Mouse (Mus musculus): ENCODE measurements around the gene Olfr1163. TPM values are rescaled to one million over a fixed set of nuclear protein-coding genes. Genes with fewer than 3 reads are reported as not detected.
"Not testable (repeated sequence)": the region's sequence is repeated elsewhere in the genome, so short reads cannot be mapped to it uniquely, and the experiment has no call there.

The Olfr1163 gene
- polyA plus RNA-seq (2016; fragmentation: Nextera tagmentation; extraction: Ambion mirVana) = not detected in 2 replicates

- Histone ChIP-seq H3K4me2 (replicated peaks) (no peak within 1 kb of the TSS), H3K27me3 (replicated peaks) (no peaks in the 10 kb centered on the region), H3K36me3 (no peaks in the 10 kb centered on the region), H3K9ac (no peak within 1 kb of the TSS), H3K4me1 (no peaks in the 10 kb centered on the region), H3K9me3 (no peaks in the 10 kb centered on the region), H3K4me3 (no peak within 1 kb of the TSS), H3K27ac (no peak within 1 kb of the TSS)
- ATAC-seq (ENCODE audit: low FRiP score, low read depth) = no peak
Observed at GRCm38 (mm10) chr2:88071730-88072129, at the start of gene Olfr1163. TSS of gene Olfr1163 (minus strand) at chr2:88071830.

GRCm38 (mm10) chr2:88093866-88094265 lies 22.2 kb upstream of the Olfr1163 start, which contains the start of gene Olfr1164:
TSS of gene Olfr1164 (minus strand) at chr2:88093966.
- Histone ChIP-seq H3K27me3 (replicated peaks) (no peaks in the 10 kb centered on the region), H3K4me1 (no peaks in the 10 kb centered on the region), H3K9ac (no peak within 1 kb of the TSS), H3K4me2 (replicated peaks) (no peak within 1 kb of the TSS), H3K27ac (no peak within 1 kb of the TSS), H3K4me3 (no peak within 1 kb of the TSS), H3K36me3 (no peaks in the 10 kb centered on the region), H3K9me3 (no peaks in the 10 kb centered on the region)
- 83% methylated on average over 4 of the region's 4 CpGs for WGBS
- no peak for ATAC-seq (ENCODE audit: low FRiP score, low read depth)

- Histone ChIP-seq H3K9ac (no peak overlapping the region), H3K4me3 (no peak overlapping the region), H3K9me3 (no peaks in the 10 kb centered on the region), H3K4me1 (no peaks in the 10 kb centered on the region), H3K36me3 (no peaks in the 10 kb centered on the region), H3K27me3 (replicated peaks) (no peaks in the 10 kb centered on the region), H3K4me2 (replicated peaks) (no peak overlapping the region), H3K27ac (no peak overlapping the region)
- WGBS = 87% methylated on average over 2 of the region's 2 CpGs
- ATAC-seq (ENCODE audit: low FRiP score, low read depth) = no peak
Observed at GRCm38 (mm10) chr2:88063587-88063986, 8.0 kb downstream of the Olfr1163 start.

- Histone ChIP-seq H3K9me3 (no peaks in the 10 kb centered on the region), H3K4me1 (no peaks in the 10 kb centered on the region), H3K9ac (no peak within 1 kb of the TSS), H3K4me2 (replicated peaks) (no peak within 1 kb of the TSS), H3K36me3 (no peaks in the 10 kb centered on the region), H3K4me3 (no peak within 1 kb of the TSS), H3K27ac (no peak within 1 kb of the TSS), H3K27me3 (replicated peaks) (no peaks in the 10 kb centered on the region)
- ATAC-seq (ENCODE audit: low FRiP score, low read depth) = no peak
- 83% methylated on average over 1 of the region's 1 CpGs for WGBS
Observed at GRCm38 (mm10) chr2:88051029-88051428, 20.6 kb downstream of the Olfr1163 start, which contains the start of gene Olfr1162. TSS of gene Olfr1162 (minus strand) at chr2:88051129.

- no peak within 1 kb of the TSS for H3K27ac ChIP-seq
- H3K4me2 ChIP-seq (replicated peaks) = no peak within 1 kb of the TSS
- no peak for ATAC-seq (ENCODE audit: low FRiP score, low read depth)
- H3K9me3 ChIP-seq = no peaks in the 10 kb centered on the region
- H3K36me3 ChIP-seq = no peaks in the 10 kb centered on the region
- no peaks in the 10 kb centered on the region for H3K4me1 ChIP-seq
- H3K4me3 ChIP-seq = no peak within 1 kb of the TSS
- no peak within 1 kb of the TSS for H3K9ac ChIP-seq
- H3K27me3 ChIP-seq (replicated peaks) = no peaks in the 10 kb centered on the region
Observed at GRCm38 (mm10) chr2:88037599-88037998, 34.0 kb downstream of the Olfr1163 start, which contains the start of gene Olfr73. TSS of gene Olfr73 (minus strand) at chr2:88037699.

- not testable (repeated sequence) for H3K27ac ChIP-seq; ATAC-seq (ENCODE audit: low FRiP score, low read depth); H3K4me3 ChIP-seq; H3K9ac ChIP-seq; H3K4me2 ChIP-seq (replicated peaks); H3K9me3 ChIP-seq; H3K4me1 ChIP-seq; H3K36me3 ChIP-seq; H3K27me3 ChIP-seq (replicated peaks)
- 93% methylated on average over 1 of the region's 1 CpGs for WGBS
Observed at GRCm38 (mm10) chr2:88022474-88022873, 49.2 kb downstream of the Olfr1163 start, which contains the start of gene Olfr1161. TSS of gene Olfr1161 (plus strand) at chr2:88022774.

Other genes with a start within 250 kb of the Olfr1163 start
- gene Olfr1148, start 241.3 kb downstream of the Olfr1163 start, polyA plus RNA-seq (2016; fragmentation: Nextera tagmentation; extraction: Ambion mirVana) = not detected in 2 replicates
- gene Olfr1150-ps1, start 227.8 kb downstream of the Olfr1163 start, polyA plus RNA-seq (2016; fragmentation: Nextera tagmentation; extraction: Ambion mirVana) = not detected in 2 replicates
- gene Olfr1151, start 216.0 kb downstream of the Olfr1163 start, polyA plus RNA-seq (2016; fragmentation: Nextera tagmentation; extraction: Ambion mirVana) = not detected in 2 replicates
- gene Olfr1152, start 205.3 kb downstream of the Olfr1163 start, polyA plus RNA-seq (2016; fragmentation: Nextera tagmentation; extraction: Ambion mirVana) = 0.03 TPM in 1 of 2 replicates, not detected in the other
- not detected in 2 replicates for gene Olfr1153, start 176.9 kb downstream of the Olfr1163 start, polyA plus RNA-seq (2016; fragmentation: Nextera tagmentation; extraction: Ambion mirVana)
- not detected in 2 replicates for gene Olfr1154, start 166.7 kb downstream of the Olfr1163 start, polyA plus RNA-seq (2016; fragmentation: Nextera tagmentation; extraction: Ambion mirVana)
- gene Olfr1155, start 126.7 kb downstream of the Olfr1163 start, polyA plus RNA-seq (2016; fragmentation: Nextera tagmentation; extraction: Ambion mirVana) = not detected in 2 replicates
- not detected in 2 replicates for gene Olfr1156, start 118.7 kb downstream of the Olfr1163 start, polyA plus RNA-seq (2016; fragmentation: Nextera tagmentation; extraction: Ambion mirVana)
- not detected in 2 replicates for gene Olfr1157, start 103.5 kb downstream of the Olfr1163 start, polyA plus RNA-seq (2016; fragmentation: Nextera tagmentation; extraction: Ambion mirVana)
- not detected in 2 replicates for gene Olfr74, start 97.2 kb downstream of the Olfr1163 start, polyA plus RNA-seq (2016; fragmentation: Nextera tagmentation; extraction: Ambion mirVana)
- gene Olfr1158, start 81.7 kb downstream of the Olfr1163 start, polyA plus RNA-seq (2016; fragmentation: Nextera tagmentation; extraction: Ambion mirVana) = not detected in 2 replicates
- not detected in 2 replicates for gene Olfr1160, start 63.6 kb downstream of the Olfr1163 start, polyA plus RNA-seq (2016; fragmentation: Nextera tagmentation; extraction: Ambion mirVana)
- not detected in 2 replicates for gene Olfr1161, start 49.1 kb downstream of the Olfr1163 start, polyA plus RNA-seq (2016; fragmentation: Nextera tagmentation; extraction: Ambion mirVana)
- not detected in 2 replicates for gene Olfr73, start 34.1 kb downstream of the Olfr1163 start, polyA plus RNA-seq (2016; fragmentation: Nextera tagmentation; extraction: Ambion mirVana)
- not detected in 2 replicates for gene Olfr1162, start 20.7 kb downstream of the Olfr1163 start, polyA plus RNA-seq (2016; fragmentation: Nextera tagmentation; extraction: Ambion mirVana)
- gene Olfr1164, start 22.1 kb upstream of the Olfr1163 start, polyA plus RNA-seq (2016; fragmentation: Nextera tagmentation; extraction: Ambion mirVana) = not detected in 2 replicates
- not detected in 2 replicates for gene Olfr1166, start 56.4 kb upstream of the Olfr1163 start, polyA plus RNA-seq (2016; fragmentation: Nextera tagmentation; extraction: Ambion mirVana)
- gene Olfr1167, start 83.4 kb upstream of the Olfr1163 start, polyA plus RNA-seq (2016; fragmentation: Nextera tagmentation; extraction: Ambion mirVana) = not detected in 2 replicates
- not detected in 2 replicates for gene Olfr1168, start 110.0 kb upstream of the Olfr1163 start, polyA plus RNA-seq (2016; fragmentation: Nextera tagmentation; extraction: Ambion mirVana)
- not detected in 2 replicates for gene Olfr1170, start 156.5 kb upstream of the Olfr1163 start, polyA plus RNA-seq (2016; fragmentation: Nextera tagmentation; extraction: Ambion mirVana)
- not detected in 2 replicates for gene Olfr1173, start 208.0 kb upstream of the Olfr1163 start, polyA plus RNA-seq (2016; fragmentation: Nextera tagmentation; extraction: Ambion mirVana)
- gene Olfr1174-ps, start 243.3 kb upstream of the Olfr1163 start, polyA plus RNA-seq (2016; fragmentation: Nextera tagmentation; extraction: Ambion mirVana) = not detected in 2 replicates

All from neural tube, embryonic 12.5 days (tissue).